Mouse (Mus musculus) liver, adult 2 months (tissue): Measurements from ENCODE around the gene Krt8.

Experiments used
- CTCF ChIP-seq: fragments of 200-500 bp; IDR thresholded peaks from 2 replicates; pipeline ENCODE4 v1.5.1; 2011; ENCODE audit warnings: low read depth, low read length, control low read depth
- POLR2A ChIP-seq: fragments of 200-500 bp; IDR thresholded peaks from 2 replicates; pipeline ENCODE4 v1.6.1; 2011; ENCODE audit warnings: low read length, control low read depth; ENCODE audit not compliant: insufficient read depth; ENCODE audit errors: extremely low read depth

- TF ChIP-seq POLR2A (no peak), CTCF (no peak)
These were observed 23.4 kb downstream of the Krt8 start for GRCm38 (mm10) chr15:101980849-101981248.
